Comparison of ENCODE assay signal across 9 mouse cellular contexts in genomic region chr6:118373294-118373693, GRCm38 (mm10). TPM values are rescaled to one million over a fixed set of nuclear protein-coding genes. Genes with fewer than 3 reads are reported as not detected.
A peak's percentile ranks its signal among the peaks of the same experiment; 100 is the strongest.
DNase-seq lines count a peak whose midpoint lies in the region; ATAC-seq and TF ChIP-seq lines count a peak whose summit lies in the region.
"Had no signal": no experiment of that assay in that cellular context is flagged by ENCODE, and none has a peak within 500 bp of the region (broad histone marks: within the 10 kb centered on the region; RNA-seq: fewer than 3 reads in every experiment).

No protein-coding gene starts in this region.

- no peak overlapping the region for H3K4me2 ChIP-seq in kidney, embryonic 15.5 days
- no peak overlapping the region for H3K4me2 ChIP-seq in hindbrain, embryonic 12.5 days (replicated peaks)

- no peak for ATAC-seq in kidney, embryonic 15.5 days (replicated peaks; ENCODE audit: low FRiP score)
- no peak for ATAC-seq in hindbrain, embryonic 12.5 days (ENCODE audit: low FRiP score)

- in situ Hi-C loops in ES-E14 (cut with MboI; ENCODE audit: low sequenced_read_pairs in 2 of 2, unreplicated experiment in 2 of 2): loop anchor here in 1 of 2 experiments (25.0 kb wide), 1 partner anchor 186 kb away; the partner anchor contains the start of gene Ret

- no peaks in the 10 kb centered on the region for H3K9me3 ChIP-seq in kidney, embryonic 15.5 days (replicated peaks)
- H3K9me3 ChIP-seq in ES-E14 (ENCODE audit: control insufficient read depth, insufficient read depth, low read depth, low read length): no peaks in the 10 kb centered on the region
- H3K9me3 ChIP-seq in hindbrain, embryonic 12.5 days (replicated peaks): no peaks in the 10 kb centered on the region

- H3K9ac ChIP-seq in kidney, embryonic 15.5 days: no peak overlapping the region
- no peak overlapping the region for H3K9ac ChIP-seq in ES-E14 (ENCODE audit: insufficient read depth, low read depth, low read length, poor library complexity, severe bottlenecking)
- H3K9ac ChIP-seq in hindbrain, embryonic 12.5 days: no peak overlapping the region

- no peak overlapping the region for H3K27ac ChIP-seq in kidney, embryonic 15.5 days
- H3K27ac ChIP-seq in ES-E14 (ENCODE audit: insufficient read depth, low read depth, low read length, poor library complexity, severe bottlenecking): no peak overlapping the region
- H3K27ac ChIP-seq in hindbrain, embryonic 12.5 days: no peak overlapping the region

- no peak overlapping the region for H3K4me3 ChIP-seq in kidney, embryonic 15.5 days (replicated peaks)
- no peak overlapping the region for H3K4me3 ChIP-seq in ES-E14 (ENCODE audit: insufficient read depth in 1 of 2, low read depth in 1 of 2, low read length in 2 of 2, poor library complexity in 1 of 2, severe bottlenecking in 1 of 2)
- no peak overlapping the region for H3K4me3 ChIP-seq in hindbrain, embryonic 12.5 days
- H3K4me3 ChIP-seq: erythroblast, embryonic 14.5 days had no signal

- H3K4me1 ChIP-seq in kidney, embryonic 15.5 days: 0 out of 2 replicates have a peak, but pooled peaks cover 3% of the 10 kb centered on the region
- H3K4me1 ChIP-seq in ES-E14 (ENCODE audit: control insufficient read depth in 2 of 2, insufficient read depth in 2 of 2, low read length in 2 of 2, poor library complexity in 1 of 2): no peaks in the 10 kb centered on the region
- peaks cover 3% of the 10 kb centered on the region for H3K4me1 ChIP-seq in hindbrain, embryonic 12.5 days

- no peaks in the 10 kb centered on the region for H3K36me3 ChIP-seq in kidney, embryonic 15.5 days
- H3K36me3 ChIP-seq in ES-E14 (ENCODE audit: control insufficient read depth, insufficient read depth, low read length, poor library complexity, severe bottlenecking): no peaks in the 10 kb centered on the region
- no peaks in the 10 kb centered on the region for H3K36me3 ChIP-seq in hindbrain, embryonic 12.5 days

- 32% methylated on average over 5 of the region's 5 CpGs for WGBS in kidney, embryonic 15.5 days
- 44% methylated on average over 5 of the region's 5 CpGs for WGBS in hindbrain, embryonic 12.5 days

- DNase-seq in kidney, adult 18-20 months: peak; percentile 34
- DNase-seq in ES-E14 (ENCODE audit: low read depth, low spot score): peak; percentile 47
- DNase-seq in brain, adult 2 months (ENCODE audit: low read depth, low spot score): peak; percentile 56
- peak; percentile 50 for DNase-seq in gastrocnemius, adult 8-10 months (ENCODE audit: low spot score in 2 of 2)
- DNase-seq in left cerebral cortex, adult 18-20 months (ENCODE audit: low spot score in 2 of 2): peak; percentile 52 to 62
- DNase-seq in ovary, postnatal 36 days (ENCODE audit: low spot score): peak; percentile 52

- H3K27me3 ChIP-seq in kidney, embryonic 15.5 days: peaks cover 16% of the 10 kb centered on the region; the same call in 1 of the 2 replicates
- H3K27me3 ChIP-seq in hindbrain, embryonic 12.5 days: peaks cover 9% of the 10 kb centered on the region; the same call in 1 of the 2 replicates

TF ChIP-seq in ES-E14, 5 proteins besides CTCF, POLR2A, EP300 and RAD21:
- no peak for TF ChIP-seq HCFC1 (IDR thresholded peaks at IDR 0.05; ENCODE audit: borderline replicate concordance, insufficient read depth, low read length)
- no peak for TF ChIP-seq CHD2 (IDR thresholded peaks at IDR 0.05; ENCODE audit: low read depth, low read length)
- peak; percentile 48; the same call in 1 of the 2 replicates for TF ChIP-seq ZC3H11A (IDR thresholded peaks at IDR 0.05; ENCODE audit: borderline replicate concordance, low read depth, low read length)
- no peak for TF ChIP-seq ZNF384 (IDR thresholded peaks at IDR 0.05; ENCODE audit: low read depth, low read length)
- TF ChIP-seq MAFK (IDR thresholded peaks at IDR 0.05; ENCODE audit: insufficient read depth, low read depth, low read length): no peak

RNA-seq across cellular contexts. Expression of gene Bms1, which starts 46.0 kb away (rescaled TPM):
- 38.9 and 41.1 TPM in 2 replicates for polyA plus RNA-seq in kidney, embryonic 15.5 days (2015; fragmentation: Nextera tagmentation; extraction: Ambion mirVana)
- total RNA-seq in ES-E14 (2012; rRNA removed): 59.0 and 77.1 TPM in 2 replicates
- 10 to 100 TPM; 20.7 to 25.5 (median 24.0) TPM for total RNA-seq in gastrocnemius, adult 8-10 months (2022)
- total RNA-seq in left cerebral cortex, adult 18-20 months (2021): 10 to 100 TPM; 30.2 to 30.3 TPM
- 41.2 and 41.8 TPM in 2 replicates for polyA plus RNA-seq in hindbrain, embryonic 12.5 days (2016; fragmentation: Nextera tagmentation; extraction: Ambion mirVana)
